9 mouse cellular contexts compared by ENCODE assay signal in the genomic region with DNA sequence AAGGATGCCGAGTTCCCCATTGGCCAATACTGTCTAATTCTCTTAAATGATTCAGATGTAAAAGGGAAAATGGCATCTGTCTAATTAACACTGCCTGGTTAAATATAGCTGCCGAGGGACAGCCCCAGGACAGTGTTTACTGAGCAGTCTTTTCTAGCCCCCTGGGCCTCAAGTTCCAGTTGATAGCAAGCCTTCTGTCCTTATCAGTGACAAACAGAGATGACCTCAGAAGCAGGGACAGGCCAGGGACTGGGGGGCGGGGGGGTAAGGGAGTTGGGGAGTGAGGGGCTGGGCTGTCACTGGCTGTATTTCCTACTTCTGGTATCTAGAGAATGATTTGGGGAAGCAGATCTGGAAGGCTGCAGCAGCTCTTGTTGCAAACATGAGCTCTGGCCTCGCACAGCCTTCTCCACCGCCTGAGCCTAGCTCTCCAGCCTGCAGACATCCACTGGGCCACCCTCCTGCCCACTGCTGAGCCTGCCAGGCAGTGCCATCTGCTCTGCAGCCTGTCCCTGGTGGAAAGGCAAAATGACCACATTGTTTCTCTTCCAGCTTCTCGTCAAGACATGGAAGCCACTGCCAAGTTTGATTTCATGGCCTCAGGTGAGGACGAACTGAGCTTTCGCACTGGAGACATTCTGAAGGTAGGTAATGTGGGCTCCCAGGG. TPM values are rescaled to one million over a fixed set of nuclear protein-coding genes. Genes with fewer than 3 reads are reported as not detected.
DNase-seq lines count a peak whose midpoint lies in the region; TF ChIP-seq lines count a peak whose summit lies in the region.
"Had no signal": no experiment of that assay in that cellular context is flagged by ENCODE, and none has a peak within 500 bp of the region (broad histone marks: within the 10 kb centered on the region; RNA-seq: fewer than 3 reads in every experiment).

No protein-coding gene starts in this region.

- H3K27me3 ChIP-seq in erythroblast, embryonic 14.5 days (ENCODE audit: control insufficient read depth) = peaks cover 7% of the 10 kb centered on the region
- no peaks in the 10 kb centered on the region for H3K27me3 ChIP-seq in kidney, adult 2 months (replicated peaks; ENCODE audit: control insufficient read depth, insufficient read depth, low read length)
- H3K27me3 ChIP-seq: forebrain, embryonic 12.5 days had no signal

- H3K27ac ChIP-seq in kidney, adult 2 months (ENCODE audit: insufficient read depth, low read depth, low read length) = no peak overlapping the region
- H3K27ac ChIP-seq: forebrain, embryonic 12.5 days had no signal

- WGBS in kidney, adult 2 months = 78% methylated on average over 8 of the region's 8 CpGs

- DNase-seq in layer of hippocampus, adult 9-11 months = peak; percentile 13
- DNase-seq in layer of hippocampus, adult 18-20 months (ENCODE audit: low spot score in 2 of 2) = no peak
- DNase-seq in c-Kit-negative CD71-positive TER-119-positive erythroid progenitor cells, embryonic 14.5 days (ENCODE audit: low read depth, low spot score) = peak; percentile 75
- peak; percentile 21 for DNase-seq in skeletal muscle tissue, adult 2 months (ENCODE audit: low read depth, low spot score)
- DNase-seq in kidney, adult 2 months = no peak
- no peak for DNase-seq in frontal cortex, postnatal 36 days (ENCODE audit: low spot score in 2 of 2)
- DNase-seq in gastrocnemius, postnatal 10 days = no peak

- H3K36me3 ChIP-seq in erythroblast, embryonic 14.5 days (ENCODE audit: control insufficient read depth) = peaks cover 30% of the 10 kb centered on the region
- H3K36me3 ChIP-seq in kidney, adult 2 months (ENCODE audit: control insufficient read depth, insufficient read depth, low read length) = no peaks in the 10 kb centered on the region
- H3K36me3 ChIP-seq: forebrain, embryonic 12.5 days had no signal

- TF ChIP-seq CTCF in kidney, adult 2 months (conservative IDR thresholded peaks at IDR 0.05; ENCODE audit: insufficient read depth, insufficient read length, low read depth, low read length) = no peak

- no peak for TF ChIP-seq POLR2A in kidney, adult 2 months (IDR thresholded peaks at IDR 0.05; ENCODE audit: low read depth, low read length)

- H3K4me3 ChIP-seq in erythroblast, embryonic 14.5 days (replicated peaks) = peak overlapping the region; percentile 76
- H3K4me3 ChIP-seq in kidney, adult 2 months (ENCODE audit: insufficient read depth, low read depth, low read length) = no peak overlapping the region
- H3K4me3 ChIP-seq: forebrain, embryonic 12.5 days had no signal

- peaks cover 90% of the 10 kb centered on the region for H3K4me1 ChIP-seq in erythroblast, embryonic 14.5 days (ENCODE audit: control insufficient read depth)
- H3K4me1 ChIP-seq in kidney, adult 2 months (ENCODE audit: control insufficient read depth, insufficient read depth, low read length) = peaks cover 3% of the 10 kb centered on the region; the same call in 1 of the 2 replicates

- H3K9me3 ChIP-seq in erythroblast, embryonic 14.5 days (ENCODE audit: control insufficient read depth, low read length) = peaks cover 3% of the 10 kb centered on the region; the same call in 1 of the 2 replicates
- H3K9me3 ChIP-seq: forebrain, embryonic 12.5 days had no signal

RNA-seq across cellular contexts. Expression of gene Fam83f, which starts 48.3 kb away (rescaled TPM):
- total RNA-seq in layer of hippocampus, adult 18-20 months (2021) = under 1 TPM in 1 of 2 experiments, not detected in 1; 0.10 TPM
- polyA plus RNA-seq in erythroblast, embryonic 14.5 days (2012) = not detected in 2 replicates
- polyA plus RNA-seq in kidney, adult 2 months (2012; rRNA removed) = 2.8 and 3.1 TPM in 2 replicates
- total RNA-seq in gastrocnemius, postnatal 10 days (2021) = under 1 TPM; 0.47 to 0.49 TPM

RNA-seq across cellular contexts. Expression of gene Grap2, which starts 50.9 kb away (rescaled TPM):
- total RNA-seq in layer of hippocampus, adult 18-20 months (2021) = under 1 TPM; 0.05 to 0.10 TPM
- 14.0 and 16.9 TPM in 2 replicates for polyA plus RNA-seq in erythroblast, embryonic 14.5 days (2012)
- polyA plus RNA-seq in kidney, adult 2 months (2012; rRNA removed) = 0.31 and 2.5 TPM in 2 replicates
- under 1 TPM; 0.40 to 0.54 TPM for total RNA-seq in gastrocnemius, postnatal 10 days (2021)

RNA-seq across cellular contexts. Expression of gene Enthd1, which starts 58.3 kb away (rescaled TPM):
- total RNA-seq in layer of hippocampus, adult 18-20 months (2021) = not detected
- 0.05 TPM in 1 of 2 replicates, not detected in the other for polyA plus RNA-seq in erythroblast, embryonic 14.5 days (2012)
- polyA plus RNA-seq in kidney, adult 2 months (2012; rRNA removed) = not detected in 2 replicates
- total RNA-seq in gastrocnemius, postnatal 10 days (2021) = not detected
- polyA plus RNA-seq: forebrain, embryonic 12.5 days had no signal

Comparison
In these comparisons a context has a peak if more than half of its experiments do, and no peak if none do; other contexts are left out.
1. DNase-seq: peak in layer of hippocampus, adult 9-11 months (single experiment), c-Kit-negative CD71-positive TER-119-positive erythroid progenitor cells, embryonic 14.5 days (single experiment) and skeletal muscle tissue, adult 2 months (single experiment); none in layer of hippocampus, adult 18-20 months (0 of 2), kidney, adult 2 months (single experiment), frontal cortex, postnatal 36 days (0 of 2) and gastrocnemius, postnatal 10 days (single experiment).